Mouse (Mus musculus): Measurements from ENCODE around the gene Wnt5b.

DNA sequence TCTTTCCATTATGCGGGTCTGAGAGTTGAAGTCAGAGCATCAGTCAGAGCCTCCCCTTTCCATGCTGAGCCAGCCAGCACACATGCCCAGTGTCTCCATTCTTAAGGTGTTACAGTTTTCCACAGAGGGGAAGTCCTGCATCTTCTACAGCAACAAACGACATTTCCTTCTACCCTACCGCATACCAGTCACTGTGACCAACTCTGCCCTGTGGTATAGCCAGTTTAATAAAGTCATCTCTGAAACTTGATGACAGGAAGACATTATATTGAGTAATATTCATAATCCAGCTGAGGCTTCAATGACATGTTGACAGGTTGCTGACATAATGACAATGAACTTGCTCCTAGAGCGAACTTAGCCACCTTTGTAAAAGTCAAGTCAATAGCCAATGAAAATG is 153.4 kb downstream of the Wnt5b start:
- TF ChIP-seq MYOG (IDR thresholded peaks at IDR 0.05; ENCODE audit: control insufficient read depth in 1 of 3, insufficient read depth in 1 of 3, insufficient read length in 2 of 3, low read depth in 2 of 3) (no peak), POLR2A (IDR thresholded peaks at IDR 0.05; ENCODE audit: insufficient read length, low read depth) (no peak), USF1 (IDR thresholded peaks at IDR 0.05; ENCODE audit: low read depth) (no peak), POLR2AphosphoS2 (IDR thresholded peaks at IDR 0.05; ENCODE audit: insufficient read length, low read depth) (no peak), TCF3 (IDR thresholded peaks at IDR 0.05; ENCODE audit: insufficient read length, low read depth) (no peak), REST (IDR thresholded peaks at IDR 0.05; ENCODE audit: insufficient read depth, insufficient read length) (no peak), E2F4 (IDR thresholded peaks at IDR 0.05; ENCODE audit: insufficient read depth) (no peak), TCF12 (IDR thresholded peaks at IDR 0.05; ENCODE audit: insufficient read depth, poor library complexity, severe bottlenecking) (no peak)

All from myocyte (in vitro differentiated cells).